Mouse (Mus musculus) embryo, embryonic 9.5 days (tissue): ENCODE results near the gene Foxk2.

Experiments
- DNase-seq: peaks from one replicate; pipeline ENCODE4 v3.0.0-alpha.2; 2017; ENCODE audit errors: extremely low spot score

Foxk2 gene

DNA sequence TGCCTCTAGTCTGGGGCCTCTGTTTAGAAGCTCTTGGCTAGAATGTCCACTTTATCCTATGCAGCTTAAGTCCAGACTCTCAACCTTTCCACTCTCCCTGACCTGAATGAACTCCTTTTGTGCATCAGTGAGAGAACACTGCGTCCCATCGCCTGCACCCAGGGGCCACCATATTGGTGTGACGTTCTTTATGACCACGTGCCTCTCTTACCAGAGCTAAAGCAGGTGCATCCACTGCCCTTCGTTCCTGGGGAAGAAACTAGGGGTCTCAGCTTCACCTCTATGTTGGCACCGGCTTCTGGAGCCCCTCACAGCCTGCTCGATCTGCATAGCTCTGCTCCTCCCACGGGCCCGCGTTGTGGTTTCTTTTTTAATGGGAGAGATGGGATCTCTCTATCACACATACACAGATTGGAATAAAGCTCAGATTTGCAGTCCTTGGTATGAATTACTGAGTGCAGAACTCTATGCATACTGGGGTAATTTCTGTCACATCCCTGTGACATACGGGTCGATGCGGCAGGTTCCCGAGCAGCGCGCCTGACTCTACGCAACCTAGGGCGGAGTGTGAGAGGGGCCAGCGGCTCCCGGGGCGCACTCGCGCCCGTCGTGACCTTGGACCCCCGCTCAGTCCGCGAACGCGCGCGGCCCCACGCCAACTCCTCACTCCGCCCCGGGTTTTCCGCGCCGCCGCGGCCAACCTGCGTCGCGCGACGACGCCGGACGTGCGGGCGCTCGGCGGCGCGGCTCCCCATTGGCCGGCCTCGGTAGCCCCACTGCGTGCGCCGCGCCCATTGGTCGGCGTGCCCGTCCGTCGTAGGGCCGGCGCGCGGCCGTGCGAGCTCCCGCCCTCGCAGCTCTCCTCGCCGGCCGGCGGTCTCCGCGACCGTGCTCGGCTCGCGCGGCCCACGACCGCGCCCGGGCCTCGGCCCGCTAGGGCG lies at the start of gene Foxk2:
TSS of gene Foxk2 (plus strand) at position 831 of the 941 bp plus-strand sequence.
- DNase-seq = peak; percentile 84

DNA sequence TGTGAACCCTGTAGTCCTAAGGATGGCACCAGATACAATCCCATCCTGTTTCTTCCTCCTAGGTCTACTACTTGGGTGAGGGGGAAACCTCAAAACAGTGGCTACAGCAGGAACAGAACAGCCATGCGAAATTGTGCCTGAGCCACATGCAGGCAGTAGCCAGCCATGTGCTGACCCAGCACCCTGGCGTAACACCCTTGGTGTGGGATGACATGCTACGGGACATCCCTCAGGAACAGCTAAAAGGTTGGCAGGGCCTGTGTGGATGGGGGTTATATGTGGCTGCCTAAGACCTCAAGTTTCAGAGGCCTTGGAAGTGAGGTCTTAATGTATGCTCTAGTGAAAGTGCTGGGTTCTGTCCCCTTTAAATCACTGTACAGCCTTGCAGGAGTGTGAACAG lies 43.0 kb upstream of the Foxk2 start:
- DNase-seq = no peak

DNA sequence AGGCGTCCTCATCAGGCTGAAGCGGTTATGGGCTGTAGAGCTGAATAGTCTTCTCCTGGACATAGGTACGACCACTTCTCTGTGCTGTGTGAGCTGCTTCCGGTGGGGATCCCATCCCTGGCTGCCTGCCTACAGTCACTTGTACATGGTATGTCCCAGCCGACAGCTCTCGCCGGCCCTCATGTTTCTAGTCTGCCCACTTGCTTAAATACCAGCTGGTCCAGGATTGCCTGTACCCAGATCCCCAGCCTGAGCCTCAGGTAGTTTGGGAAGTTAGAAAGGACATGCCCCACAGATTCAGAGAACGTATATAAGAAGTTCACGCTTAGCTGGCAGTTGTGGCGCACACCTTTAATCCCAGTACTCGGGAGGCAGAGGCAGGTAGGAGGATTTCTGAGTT lies 40.0 kb upstream of the Foxk2 start:
- no peak for DNase-seq

DNA sequence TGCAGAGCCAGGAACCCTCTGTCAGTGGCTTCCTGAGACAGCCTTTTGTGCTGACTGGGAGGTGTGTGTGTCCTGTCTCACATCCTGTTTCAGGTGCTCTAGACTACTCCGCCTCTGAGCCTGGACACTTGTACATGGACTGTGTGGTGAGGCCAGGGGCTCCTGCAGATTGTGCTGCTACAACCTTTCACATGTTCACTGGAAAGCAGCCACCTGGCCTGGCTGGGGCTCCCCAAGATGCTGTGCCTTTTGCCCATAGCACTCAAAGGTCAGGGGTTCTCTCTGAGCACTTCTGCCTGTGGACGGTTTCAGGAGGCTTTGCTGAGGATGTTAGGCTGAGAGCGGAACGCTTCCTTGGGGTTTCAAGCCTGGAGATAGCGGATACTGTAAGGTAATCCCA lies 39.0 kb upstream of the Foxk2 start:
- no peak for DNase-seq

DNA sequence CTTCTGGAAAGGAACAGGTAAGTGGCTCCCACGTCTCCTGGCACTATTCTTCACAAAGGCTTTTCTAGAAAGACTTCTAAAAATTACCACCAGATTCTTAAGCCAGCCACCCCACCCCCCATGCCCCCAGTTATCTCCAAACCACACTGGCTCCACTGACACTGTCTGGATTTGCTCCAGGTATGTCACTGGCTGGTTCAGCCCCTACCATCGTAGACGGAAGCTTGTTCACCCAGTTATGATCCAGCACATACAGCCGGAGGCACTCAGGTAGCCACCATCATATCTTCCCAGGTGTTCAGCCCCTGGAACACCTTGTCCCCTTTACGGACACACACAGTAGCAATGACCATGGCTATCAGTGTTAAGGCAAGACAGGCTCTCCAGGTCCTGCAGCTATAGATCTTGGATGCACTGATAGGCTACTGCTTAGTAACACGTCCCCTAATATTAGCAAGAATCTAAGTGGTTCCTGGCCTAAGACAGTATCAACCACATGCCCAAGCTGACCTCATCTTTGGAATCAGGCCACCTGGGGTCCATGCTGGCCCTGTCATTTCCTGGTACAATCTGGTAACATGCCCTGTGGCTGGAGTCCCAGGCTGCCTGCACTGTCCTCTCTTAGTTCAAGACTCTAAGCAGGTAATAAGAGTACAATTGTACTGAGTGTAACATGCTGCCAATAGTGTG lies 38.3 kb upstream of the Foxk2 start:
- DNase-seq = no peak

DNA sequence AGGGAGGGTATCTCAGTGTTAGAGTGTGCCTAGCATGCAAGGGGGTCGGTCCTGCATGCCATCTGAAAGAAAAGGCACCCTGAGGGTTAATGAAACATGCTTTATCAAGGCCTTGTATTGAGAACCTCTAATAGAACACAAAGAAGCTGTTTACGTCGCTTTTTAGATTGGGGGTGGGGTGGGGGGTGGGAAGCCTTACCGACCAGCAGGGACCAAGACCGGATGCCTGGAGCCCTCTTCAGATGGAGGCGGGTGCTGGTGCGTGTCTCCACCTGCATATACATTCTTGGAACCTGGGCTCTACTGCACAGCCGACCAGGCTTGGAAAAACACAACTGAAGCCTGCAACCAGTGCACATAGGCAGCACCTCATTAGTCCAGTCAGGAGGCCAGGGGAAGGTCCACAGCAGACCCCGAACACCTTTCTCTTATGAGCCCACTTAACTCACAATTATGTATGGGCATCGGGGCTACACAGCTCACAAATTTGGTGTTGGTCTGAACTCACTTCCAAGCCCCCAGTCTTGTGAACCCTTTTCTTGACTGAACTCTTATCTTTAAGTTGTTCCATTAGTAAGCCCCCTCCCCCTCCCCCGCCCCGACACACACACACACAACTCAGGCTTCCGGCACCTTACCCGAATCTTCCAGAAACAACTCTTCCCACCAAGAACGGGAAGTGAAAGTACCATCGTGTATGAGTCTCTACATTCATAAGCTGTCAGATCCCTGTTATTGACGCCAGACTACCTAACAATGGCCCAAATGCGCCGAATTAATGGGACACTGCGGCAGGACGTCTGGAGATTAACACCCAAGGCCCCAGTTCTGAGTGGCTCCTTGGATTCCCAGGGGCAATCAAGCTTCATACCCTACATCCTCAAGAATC lies 31.4 kb upstream of the Foxk2 start:
- no peak for DNase-seq

DNA sequence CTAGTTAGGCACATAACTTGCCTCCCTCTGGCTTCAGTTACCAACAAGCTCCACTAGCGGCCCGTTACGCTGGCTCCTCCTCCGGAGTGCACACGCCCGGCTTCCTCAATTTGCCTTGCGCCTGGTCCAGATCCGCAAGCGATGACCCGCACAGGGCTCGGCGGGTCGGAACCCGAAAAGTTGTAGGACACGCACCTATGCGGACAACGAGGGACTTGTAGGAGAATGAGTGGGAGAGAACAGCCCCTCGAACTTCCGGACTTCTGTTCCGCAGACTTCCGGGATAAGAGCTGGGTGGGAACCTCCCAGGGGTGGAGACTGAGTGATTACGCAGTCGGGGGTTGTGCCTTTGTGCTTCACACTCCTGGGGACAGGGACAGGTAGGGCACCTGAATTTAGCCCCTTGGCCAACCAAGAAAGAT lies 30.8 kb upstream of the Foxk2 start, which contains the start of gene Cybc1:
TSS of gene Cybc1 (minus strand) at position 305 of the 422 bp plus-strand sequence.
- peak; percentile 83 for DNase-seq

DNA sequence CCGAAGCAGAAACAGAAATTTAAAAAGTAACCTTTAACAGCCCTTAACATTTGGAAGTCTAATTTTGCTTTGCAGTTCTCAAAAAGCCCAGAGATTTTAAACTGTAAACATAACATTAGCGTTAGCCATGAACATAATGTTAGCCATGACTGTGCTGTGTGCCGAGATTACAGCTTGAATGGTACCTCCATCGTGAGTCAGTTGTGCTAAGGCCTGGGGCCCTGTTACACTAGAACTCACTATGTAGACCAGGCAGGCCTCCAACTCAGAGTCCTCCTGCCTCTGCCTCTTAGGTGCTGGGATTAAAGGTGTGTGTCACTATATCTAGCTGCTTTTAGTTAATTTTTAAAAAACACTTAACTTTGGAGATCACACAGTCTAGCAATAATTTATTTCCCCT lies 28.6 kb upstream of the Foxk2 start:
- no peak for DNase-seq

DNA sequence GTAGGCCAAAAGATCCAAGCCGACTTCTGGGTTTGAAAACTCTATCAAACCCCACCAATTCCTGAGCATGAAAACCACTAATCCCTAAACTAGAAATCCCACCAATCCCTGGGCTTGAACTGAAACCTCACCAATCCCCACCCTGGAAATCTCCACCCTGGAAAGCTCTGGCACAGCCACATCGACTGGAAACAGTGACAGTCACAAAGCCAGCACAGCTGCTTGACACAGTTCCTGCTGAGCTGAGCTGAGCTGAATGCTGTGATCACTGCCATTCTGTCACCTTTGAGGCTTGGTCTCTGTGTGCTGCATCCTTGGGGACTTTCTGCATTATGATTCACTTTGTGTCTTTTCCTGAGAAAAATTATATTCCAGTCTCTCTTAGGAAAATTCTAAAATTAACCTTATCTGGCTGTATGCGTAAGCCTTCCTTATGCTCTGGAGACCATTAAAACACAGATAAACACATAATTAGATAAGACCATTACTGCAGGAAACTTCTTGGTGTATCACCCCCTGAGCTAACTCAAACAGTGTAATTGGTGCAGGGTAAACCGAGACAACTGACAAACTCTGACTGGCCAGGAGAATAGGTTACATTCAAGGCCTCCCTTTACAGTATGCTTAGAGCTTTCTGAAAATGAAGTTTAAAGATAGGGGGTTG lies 28.0 kb upstream of the Foxk2 start:
- DNase-seq = no peak

DNA sequence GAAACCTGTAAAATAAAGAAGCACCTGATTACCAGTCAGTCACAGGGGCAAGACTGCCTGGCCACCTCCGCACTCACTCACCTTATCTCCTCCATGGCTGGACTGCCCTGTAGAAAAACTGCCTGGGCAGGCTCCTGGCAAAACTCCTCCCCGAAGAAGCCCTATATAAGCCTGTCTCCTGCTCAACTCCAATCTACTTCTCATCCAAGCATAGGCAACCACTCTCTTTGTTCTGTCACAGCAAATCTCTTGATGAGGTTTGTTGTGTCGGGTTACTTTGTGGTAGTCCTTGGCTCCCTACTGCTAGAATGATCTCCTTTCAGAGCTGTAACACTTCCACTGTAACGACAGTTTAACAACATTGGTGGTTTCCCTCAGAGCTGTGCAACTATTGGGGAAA lies 27.1 kb upstream of the Foxk2 start:
- no peak for DNase-seq

DNA sequence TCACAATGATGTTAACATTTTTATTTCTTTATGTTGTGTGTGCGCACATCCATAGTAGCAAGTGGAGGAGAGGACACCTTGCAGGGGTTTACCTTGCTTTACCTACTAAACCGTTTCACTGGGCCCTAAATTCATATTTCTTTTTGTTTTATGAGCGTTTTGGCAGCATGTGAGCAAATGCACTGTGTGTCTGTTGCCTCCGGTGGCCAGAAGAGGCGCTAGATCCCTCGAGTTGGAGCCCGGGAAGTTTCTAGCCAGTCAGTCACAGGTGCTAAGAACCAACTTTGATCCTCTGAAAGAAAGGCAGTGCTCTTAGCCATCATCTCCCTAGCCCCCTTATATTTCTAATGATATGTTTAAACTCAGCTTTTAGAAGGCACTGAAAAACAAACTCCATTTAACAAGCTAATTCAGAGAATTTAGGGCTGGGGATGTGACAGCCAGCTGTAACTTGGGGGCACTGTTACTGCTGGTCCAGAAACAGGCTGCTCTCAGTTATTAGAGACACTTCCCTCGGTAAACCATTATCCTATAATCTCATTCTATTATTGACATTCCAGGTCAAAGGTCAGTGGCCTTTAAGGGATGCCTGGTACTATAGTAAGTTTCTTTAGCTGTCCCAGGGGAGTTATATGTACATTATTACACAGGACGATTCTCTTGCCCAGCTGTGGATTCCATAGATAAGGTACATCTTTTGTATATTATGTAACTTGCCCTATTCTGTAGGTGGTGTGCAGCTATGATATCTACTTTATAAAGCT lies 24.1 kb upstream of the Foxk2 start:
- peak; percentile 36 for DNase-seq

DNA sequence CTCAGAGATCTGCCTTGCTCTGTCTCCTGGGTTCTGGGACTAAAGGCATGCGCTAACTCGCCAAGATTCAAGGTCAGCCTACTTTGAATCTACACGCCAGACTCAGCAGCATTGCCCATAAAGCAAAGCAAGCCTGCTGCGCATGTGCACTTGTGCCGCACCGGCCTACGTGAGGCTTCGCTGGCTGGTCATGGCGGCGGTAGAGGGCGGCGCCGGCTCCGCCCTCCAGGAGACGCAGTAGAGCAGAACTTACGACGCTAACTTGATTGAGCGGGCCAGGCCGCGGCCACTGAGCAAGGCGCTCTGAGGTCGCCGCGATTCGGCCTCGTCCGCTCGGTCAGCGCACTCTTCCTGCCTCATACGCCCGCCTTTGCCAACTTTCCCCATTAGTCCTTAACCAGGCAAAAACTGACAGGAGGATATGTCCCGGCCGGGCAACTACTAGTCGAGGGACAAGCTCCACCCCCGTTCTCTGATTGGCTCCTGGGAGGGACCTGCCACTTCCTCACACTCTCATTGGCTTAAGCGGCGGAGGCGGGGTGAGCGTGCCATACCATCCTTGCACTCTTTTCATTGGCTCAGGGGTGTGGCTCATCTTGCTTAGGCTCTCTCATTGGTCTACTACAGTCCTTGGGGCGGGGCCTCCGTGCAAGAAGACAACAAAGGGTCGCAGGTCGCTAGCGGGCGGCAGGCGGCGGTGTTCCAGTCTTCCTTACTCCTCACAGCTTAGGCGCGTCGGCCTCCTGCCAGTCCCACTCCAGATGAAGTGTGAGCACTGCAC lies 23.0 kb upstream of the Foxk2 start, which contains the start of gene Narf:
TSS of gene Narf (plus strand) at position 690 of the 781 bp plus-strand sequence.
- peak; percentile 99 for DNase-seq

DNA sequence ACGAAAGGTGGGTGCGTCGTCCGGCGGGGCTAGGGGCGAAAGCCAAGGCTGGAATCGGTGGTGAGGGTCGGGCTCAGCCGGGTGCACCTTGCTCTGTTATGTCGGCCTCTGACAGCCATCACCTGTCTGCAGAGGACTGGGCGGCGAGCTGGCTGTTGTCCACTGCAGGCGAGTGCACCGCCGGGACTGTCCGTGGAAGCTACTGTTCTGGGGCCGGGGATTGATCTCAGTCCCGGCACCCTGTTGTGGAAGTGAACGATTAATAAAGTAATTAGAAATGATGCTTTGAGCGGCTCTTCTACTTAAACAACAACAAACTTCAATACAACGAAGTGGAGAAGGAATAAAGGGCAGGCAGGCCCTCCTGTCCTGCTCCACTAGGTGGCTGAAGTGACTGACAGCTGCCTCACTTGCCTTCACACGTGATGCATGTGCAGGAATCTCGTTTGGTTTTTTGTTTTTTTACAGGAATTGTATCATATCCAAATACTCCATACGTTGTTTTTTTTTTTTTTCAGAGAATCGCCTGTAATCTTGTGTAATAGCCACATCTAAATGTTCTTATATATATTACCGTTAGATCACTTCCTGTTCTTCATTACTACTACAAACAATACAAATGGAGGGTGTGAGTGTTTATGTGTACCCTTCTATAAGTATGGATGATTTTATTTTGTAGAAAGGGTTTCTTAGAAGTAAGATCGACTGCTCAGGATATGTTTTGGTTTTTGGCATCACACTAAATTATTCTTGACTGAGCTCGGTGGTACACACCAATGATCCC lies 22.3 kb upstream of the Foxk2 start:
- DNase-seq = no peak

DNA sequence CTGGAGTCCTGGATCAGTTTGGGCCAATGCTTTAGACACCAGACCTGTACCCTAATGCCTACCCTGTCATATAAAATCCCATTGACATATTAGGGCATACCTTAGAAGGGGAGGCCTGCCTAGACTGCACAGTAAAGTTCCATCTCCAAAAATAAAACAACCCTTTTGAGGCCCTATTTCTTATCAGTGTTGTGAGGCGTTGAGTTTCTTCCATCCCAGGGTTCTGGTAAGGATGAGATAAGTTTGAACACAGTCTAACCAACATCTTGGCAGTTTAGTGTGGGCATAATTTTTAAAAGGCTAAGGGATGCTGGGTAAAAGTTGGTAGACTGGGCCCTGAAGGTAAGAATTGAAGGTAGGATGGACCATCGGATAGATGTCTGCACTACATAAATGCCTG lies 20.1 kb upstream of the Foxk2 start:
- DNase-seq = no peak

DNA sequence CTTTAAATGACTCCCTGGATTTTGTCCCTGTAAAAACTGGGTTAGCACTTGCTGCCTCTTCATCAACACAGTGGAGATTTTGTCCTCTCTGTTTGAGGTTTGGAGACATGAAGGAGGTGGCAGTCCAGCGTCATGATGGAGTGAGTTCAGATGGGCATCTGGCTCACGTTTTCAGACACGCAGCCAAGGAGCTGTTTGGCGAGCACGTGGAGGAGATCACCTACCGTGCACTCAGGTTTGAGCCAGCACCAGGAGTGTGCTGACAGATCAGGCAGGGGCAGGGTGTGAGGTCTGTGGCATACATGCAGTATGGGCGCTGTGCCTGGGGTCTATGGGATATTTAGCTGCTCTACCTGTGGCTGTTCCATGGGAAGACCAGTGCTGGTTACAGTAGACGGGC lies 9.6 kb upstream of the Foxk2 start:
- no peak for DNase-seq

DNA sequence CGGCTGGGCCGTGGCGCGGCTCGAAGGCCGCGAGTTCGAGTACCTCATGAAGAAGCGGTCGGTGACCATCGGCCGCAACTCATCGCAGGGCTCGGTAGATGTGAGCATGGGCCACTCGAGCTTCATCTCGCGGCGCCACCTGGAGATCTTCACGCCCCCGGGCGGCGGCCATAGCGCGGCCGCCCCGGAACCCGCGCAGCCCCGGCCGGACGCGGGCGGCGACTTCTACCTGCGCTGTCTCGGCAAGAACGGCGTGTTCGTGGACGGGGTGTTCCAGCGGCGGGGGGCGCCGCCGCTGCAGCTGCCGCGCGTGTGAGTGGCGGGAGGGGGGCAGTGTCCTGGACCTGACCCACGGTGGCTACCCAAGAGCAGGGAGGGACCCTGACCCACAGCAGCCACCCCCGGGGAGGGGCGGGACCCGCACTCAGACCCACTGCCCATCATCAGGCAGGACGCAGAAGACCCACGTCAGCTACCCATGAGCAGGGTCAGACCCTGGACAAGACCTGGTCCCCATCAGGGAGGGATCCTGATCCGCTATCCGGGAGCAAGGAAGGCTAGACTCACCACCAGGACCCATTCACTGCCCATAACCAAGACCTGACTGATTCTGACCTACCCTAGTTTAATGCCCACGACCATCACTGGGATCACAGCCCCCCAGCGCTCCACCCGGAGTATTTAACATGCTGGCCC lies 569 bp downstream of the Foxk2 start:
- DNase-seq = peak; percentile 37

DNA sequence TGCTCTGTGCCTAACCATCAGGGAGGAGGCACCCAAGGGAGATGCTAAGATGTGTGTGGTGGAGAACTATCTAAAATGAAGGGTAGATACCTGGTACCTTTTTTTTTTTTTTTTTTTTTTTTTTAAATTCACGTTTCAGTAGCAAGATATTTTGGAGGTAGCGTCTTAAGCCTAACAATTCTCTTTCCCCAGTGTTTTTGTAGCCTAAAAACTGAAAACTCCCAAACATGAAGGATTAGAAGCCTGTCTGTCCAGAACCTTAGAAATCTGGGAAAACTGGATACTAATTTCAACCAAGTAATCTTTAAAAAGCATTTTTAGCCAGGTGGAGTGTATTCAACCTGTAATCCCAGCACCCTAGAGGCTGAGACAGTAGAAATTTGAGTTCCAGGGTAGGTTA lies 1.3 kb downstream of the Foxk2 start:
- DNase-seq = no peak

DNA sequence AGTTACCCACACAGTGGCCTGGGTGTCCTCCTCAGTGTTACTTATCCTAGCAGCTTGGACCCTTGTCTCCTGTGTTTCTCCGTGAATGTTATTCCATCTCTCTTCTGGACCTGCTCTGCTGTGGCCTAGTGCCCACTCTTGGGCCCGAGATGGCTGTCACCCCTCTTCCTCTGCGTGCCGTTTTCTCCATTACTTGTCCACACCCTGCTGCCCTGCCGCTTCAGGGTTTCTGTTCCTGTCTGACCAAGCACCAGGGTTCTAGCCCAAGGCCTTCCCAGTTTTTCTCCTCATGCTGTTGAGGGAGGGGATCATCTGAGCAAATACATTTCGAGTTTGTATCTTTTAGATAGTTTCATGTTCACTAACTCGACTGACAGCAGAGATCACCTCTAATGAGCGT lies 17.7 kb downstream of the Foxk2 start:
- no peak for DNase-seq
